Mouse (Mus musculus): ENCODE measurements around the gene Cdcp2.

GRCm38 (mm10) chr4:107091696-107092095 is 5.0 kb upstream of the Cdcp2 start:
- no peak for TF ChIP-seq CTCF (conservative IDR thresholded peaks at IDR 0.05; ENCODE audit: low read length)
- no peak for TF ChIP-seq NANOG (IDR thresholded peaks at IDR 0.05; ENCODE audit: borderline replicate concordance, low read length)
